Mouse (Mus musculus) monocyte, adult 2 months (primary cell): Measurements from ENCODE around the gene Hes7.

ENCODE experiments used
- DNase-seq, 2 experiments: peaks; one replicate each; pipeline ENCODE4 v3.0.0; 2022; ENCODE audit warnings: low spot score in 2 of 2, low read depth in 1 of 2

The Hes7 gene

GRCm38 (mm10) chr11:69120221-69121000, at the start of gene Hes7:
Hes7 (plus strand) TSS chr11:69120404.
- no peak for DNase-seq

- peak; percentile 73 to 84 for DNase-seq
Measured at GRCm38 (mm10) chr11:69070590-69071222, 49.5 kb upstream of the Hes7 start, which contains the start of gene Tmem107. Tmem107 (plus strand) TSS chr11:69070806.

GRCm38 (mm10) chr11:69071262-69071661, 48.9 kb upstream of the Hes7 start:
- DNase-seq = no peak

- no peak for DNase-seq
Measured at GRCm38 (mm10) chr11:69072234-69072633, 48.0 kb upstream of the Hes7 start.

- DNase-seq = no peak
Measured at GRCm38 (mm10) chr11:69072666-69073064, 47.5 kb upstream of the Hes7 start.

GRCm38 (mm10) chr11:69073065-69073888, 46.9 kb upstream of the Hes7 start:
- DNase-seq = peak in 1 of 2 experiments; percentile 80

- no peak for DNase-seq
Measured at GRCm38 (mm10) chr11:69073951-69074775, 46.0 kb upstream of the Hes7 start.

GRCm38 (mm10) chr11:69074776-69075069, 45.5 kb upstream of the Hes7 start:
- DNase-seq = no peak

- no peak for DNase-seq
Measured at GRCm38 (mm10) chr11:69075764-69076479, 44.3 kb upstream of the Hes7 start.

- no peak for DNase-seq
Measured at GRCm38 (mm10) chr11:69076572-69076971, 43.6 kb upstream of the Hes7 start.

- DNase-seq = no peak
Measured at GRCm38 (mm10) chr11:69077316-69077715, 42.9 kb upstream of the Hes7 start.

- no peak for DNase-seq
Measured at GRCm38 (mm10) chr11:69078041-69078440, 42.2 kb upstream of the Hes7 start.

GRCm38 (mm10) chr11:69078805-69079438, 41.3 kb upstream of the Hes7 start:
- DNase-seq = peak in 1 of 2 experiments; percentile 55

GRCm38 (mm10) chr11:69080102-69080854, 39.9 kb upstream of the Hes7 start:
- no peak for DNase-seq

GRCm38 (mm10) chr11:69080855-69081222, 39.4 kb upstream of the Hes7 start:
- no peak for DNase-seq

GRCm38 (mm10) chr11:69081613-69082012, 38.6 kb upstream of the Hes7 start:
- DNase-seq = no peak

GRCm38 (mm10) chr11:69085608-69086007, 34.6 kb upstream of the Hes7 start:
- no peak for DNase-seq

- no peak for DNase-seq
Measured at GRCm38 (mm10) chr11:69086390-69086789, 33.8 kb upstream of the Hes7 start.

GRCm38 (mm10) chr11:69087082-69087481, 33.1 kb upstream of the Hes7 start:
- DNase-seq = no peak
